Mouse (Mus musculus) fat pad, adult 2 months (tissue): ENCODE results near the gene Nme4.
"Not testable (repeated sequence)": the region's sequence is repeated elsewhere in the genome, so short reads cannot be mapped to it uniquely, and the experiment has no call there.

ENCODE experiments used
- DNase-seq: peaks from one replicate; pipeline ENCODE4 v3.0.0-alpha.2; 2011; ENCODE audit warnings: low read depth, low spot score; ENCODE audit errors: extremely low read depth

Gene Nme4

GRCm38 (mm10) chr17:26114461-26114860 is 19.1 kb upstream of the Nme4 start:
- not testable (repeated sequence) for DNase-seq

GRCm38 (mm10) chr17:26114061-26114460 is 18.7 kb upstream of the Nme4 start:
- DNase-seq = no peak

- DNase-seq = no peak
Observed at GRCm38 (mm10) chr17:26113181-26113948, 18.0 kb upstream of the Nme4 start, which contains the start of gene Tmem8. Gene Tmem8 (plus strand): TSS chr17:26113299.

GRCm38 (mm10) chr17:26112751-26113150 is 17.3 kb upstream of the Nme4 start:
- DNase-seq = no peak

GRCm38 (mm10) chr17:26111722-26112121 is 16.3 kb upstream of the Nme4 start:
- DNase-seq = no peak

GRCm38 (mm10) chr17:26111024-26111423 is 15.6 kb upstream of the Nme4 start:
- no peak for DNase-seq

GRCm38 (mm10) chr17:26110156-26110555 is 14.8 kb upstream of the Nme4 start:
- no peak for DNase-seq

- DNase-seq = no peak
Observed at GRCm38 (mm10) chr17:26105619-26106018, 10.2 kb upstream of the Nme4 start.

- DNase-seq = no peak
Observed at GRCm38 (mm10) chr17:26101478-26101877, 6.1 kb upstream of the Nme4 start.

GRCm38 (mm10) chr17:26100166-26100565 is 4.8 kb upstream of the Nme4 start:
- no peak for DNase-seq

GRCm38 (mm10) chr17:26099316-26099715 is 3.9 kb upstream of the Nme4 start:
- DNase-seq = not testable (repeated sequence)

GRCm38 (mm10) chr17:26098461-26098860 is 3.1 kb upstream of the Nme4 start:
- DNase-seq = no peak

- DNase-seq = no peak
Observed at GRCm38 (mm10) chr17:26094531-26095110, 781 bp downstream of the Nme4 start.

GRCm38 (mm10) chr17:26089905-26090632 is 5.3 kb downstream of the Nme4 start, which contains the start of gene Decr2:
Gene Decr2 (minus strand): TSS chr17:26090337.
- DNase-seq = peak; percentile 50

- no peak for DNase-seq
Observed at GRCm38 (mm10) chr17:26087059-26087564, 8.3 kb downstream of the Nme4 start.

GRCm38 (mm10) chr17:26080867-26081266 is 14.5 kb downstream of the Nme4 start:
- no peak for DNase-seq

GRCm38 (mm10) chr17:26078851-26079250 is 16.6 kb downstream of the Nme4 start:
- DNase-seq = no peak

GRCm38 (mm10) chr17:26075246-26075645 is 20.2 kb downstream of the Nme4 start:
- no peak for DNase-seq

GRCm38 (mm10) chr17:26070136-26070535 is 25.3 kb downstream of the Nme4 start:
- peak; percentile 31 for DNase-seq

GRCm38 (mm10) chr17:26068831-26069739 is 26.3 kb downstream of the Nme4 start, which contains the start of gene Rab11fip3:
Gene Rab11fip3 (minus strand): TSS chr17:26069555.
- DNase-seq = no peak
